Mouse (Mus musculus): ENCODE measurements around the gene Mospd2.

DNA sequence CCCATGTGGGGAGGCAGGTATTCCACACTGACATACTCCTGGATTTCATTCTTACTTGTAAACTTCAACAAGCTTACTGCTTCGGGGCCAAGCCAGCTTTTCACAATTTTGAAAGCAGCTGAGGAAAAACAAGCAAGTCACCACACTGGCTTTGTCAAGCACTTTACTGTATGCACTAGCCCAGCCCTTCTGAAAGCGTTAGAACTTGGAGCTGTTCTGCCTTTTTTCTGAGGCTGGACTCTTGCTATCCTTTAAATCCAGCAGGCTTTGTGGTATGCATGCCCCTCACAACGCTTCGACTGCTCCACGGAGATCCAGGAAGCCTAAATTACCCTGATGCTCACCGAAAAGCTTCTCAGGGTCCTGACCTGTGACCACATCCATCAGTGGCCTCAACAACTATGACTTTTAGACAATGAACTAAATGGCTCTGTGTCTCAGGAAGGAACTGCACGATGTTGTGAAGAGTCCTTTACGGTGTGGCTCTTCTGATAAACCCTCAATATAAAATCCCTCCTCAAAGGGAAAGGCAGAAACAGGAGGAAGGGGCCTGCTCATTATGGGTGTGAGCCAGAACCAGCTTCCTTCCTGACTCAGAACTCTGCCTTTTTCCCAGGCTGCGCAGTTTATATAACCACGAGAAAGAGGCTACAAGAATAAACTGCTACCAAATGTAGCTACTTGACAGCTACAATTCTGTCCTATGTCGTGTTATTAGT is 28.2 kb downstream of the Mospd2 start:
- no peak for TF ChIP-seq POLR2A (IDR thresholded peaks at IDR 0.05; ENCODE audit: control insufficient read depth, low read depth, low read length)
- TF ChIP-seq CTCF (IDR thresholded peaks at IDR 0.05; ENCODE audit: control insufficient read depth, insufficient read depth, insufficient replicate concordance, low read depth, low read length) = no peak

Data from testis, adult 2 months (tissue).